Mouse (Mus musculus) lung, postnatal 0 days (tissue): ENCODE measurements around the gene Dnajb12. TPM values are rescaled to one million over a fixed set of nuclear protein-coding genes. Genes with fewer than 3 reads are reported as not detected.

Source experiments
- ATAC-seq: fragments of 200-750 bp; cut with Nextera tagmentation; 2 replicates; pipeline ENCODE4 v1.8.0; 2017; ENCODE audit warnings: moderate library complexity
- DNase-seq: peaks from one replicate; pipeline ENCODE4 v3.0.0-alpha.2; 2016; ENCODE audit warnings: low spot score
- H3K27ac ChIP-seq: fragments of 300-500 bp; sonication (generic); 2 replicates; pipeline ENCODE4 v1.5.1; 2014; ENCODE audit warnings: antibody characterized with exemption, mild to moderate bottlenecking, low read length, mixed read lengths
- H3K27me3 ChIP-seq: fragments of 300-500 bp; sonication (generic); replicated peaks from 2 replicates; pipeline ENCODE4 v1.6.1; 2014; ENCODE audit warnings: low read length, mixed read lengths; ENCODE audit not compliant: insufficient read depth
- H3K36me3 ChIP-seq: fragments of 300-500 bp; sonication (generic); 2 replicates; pipeline ENCODE4 v1.6.1; 2014; ENCODE audit warnings: low read length, mixed read lengths; ENCODE audit not compliant: insufficient read depth
- H3K4me1 ChIP-seq: fragments of 300-500 bp; sonication (generic); 2 replicates; pipeline ENCODE4 v1.6.1; 2014; ENCODE audit warnings: antibody characterized with exemption, low read depth, low read length, mixed read lengths; ENCODE audit not compliant: insufficient read depth
- H3K4me2 ChIP-seq: fragments of 300-500 bp; sonication (generic); replicated peaks from 2 replicates; pipeline ENCODE4 v1.6.1; 2014; ENCODE audit warnings: low read depth, mild to moderate bottlenecking, low read length, moderate library complexity, mixed read lengths
- H3K4me3 ChIP-seq: fragments of 300-500 bp; sonication (generic); 2 replicates; pipeline ENCODE4 v1.5.1; 2014; ENCODE audit warnings: low read depth, low read length
- H3K9ac ChIP-seq: fragments of 300-500 bp; sonication (generic); replicated peaks from 2 replicates; pipeline ENCODE4 v1.6.1; 2014; ENCODE audit warnings: low read depth, mild to moderate bottlenecking
- H3K9me3 ChIP-seq: fragments of 300-500 bp; sonication (generic); 2 replicates; pipeline ENCODE4 v1.6.1; 2016; ENCODE audit warnings: low read length, mixed read lengths
- CTCF ChIP-seq: IDR thresholded peaks from 2 replicates; pipeline ENCODE4 v1.5.1; 2016; ENCODE audit warnings: antibody characterized with exemption, mild to moderate bottlenecking
- EP300 ChIP-seq: IDR thresholded peaks from 2 replicates; pipeline ENCODE4 v1.6.1; 2016; ENCODE audit warnings: antibody characterized with exemption, mild to moderate bottlenecking, control low read depth
- WGBS: fragments of 180-500 bp; shearing (Covaris S2); extraction: QIAGEN DNeasy Blood & Tissue Kit; methylation state at CpG from one replicate; pipeline ENCODE4 v1.1.7; 2014; 5-methylcytosine and 5-hydroxymethylcytosine counted together
- polyA plus RNA-seq: library from polyadenylated mRNA; unstranded; fragments of >200 nt; fragmentation: Nextera tagmentation; extraction: Ambion mirVana; gene quantifications from 2 replicates; pipeline ENCODE4 v1.2.1, GENCODE M21; 2015

Dnajb12 gene
- polyA plus RNA-seq, 1 experiment from 2014 or later = 24.4 TPM

GRCm38 (mm10) chr10:59889953-59890751 is 10.8 kb downstream of the Dnajb12 start:
- H3K27ac ChIP-seq = no peak overlapping the region
- H3K4me1 ChIP-seq = no peaks in the 10 kb centered on the region
- WGBS = 76% methylated on average over 15 of the region's 15 CpGs
- DNase-seq (no peak), ATAC-seq (no peak)
- H3K4me3 ChIP-seq = no peak overlapping the region
- H3K4me2 ChIP-seq = no peak overlapping the region
- no peak for TF ChIP-seq EP300
- TF ChIP-seq CTCF = no peak
- H3K36me3 ChIP-seq = peaks cover 22% of the 10 kb centered on the region
- H3K27me3 ChIP-seq = no peaks in the 10 kb centered on the region
- H3K9me3 ChIP-seq = no peaks in the 10 kb centered on the region
- no peak overlapping the region for H3K9ac ChIP-seq

- Histone ChIP-seq H3K27me3 (no peaks in the 10 kb centered on the region), H3K4me2 (no peak overlapping the region), H3K9me3 (no peaks in the 10 kb centered on the region), H3K27ac (no peak overlapping the region), H3K4me3 (no peak overlapping the region), H3K36me3 (peaks cover 38% of the 10 kb centered on the region), H3K4me1 (no peaks in the 10 kb centered on the region; the same call in 1 of the 2 replicates), H3K9ac (no peak overlapping the region)
- DNase-seq = peak; percentile 78
- peak; percentile 26; the same call in 1 of the 2 replicates for ATAC-seq
- no peak for TF ChIP-seq EP300
- peak; percentile 98 for TF ChIP-seq CTCF
- WGBS = 45% methylated on average over 6 of the region's 6 CpGs
Observed at GRCm38 (mm10) chr10:59892977-59893376, 13.6 kb downstream of the Dnajb12 start.

- H3K9ac ChIP-seq = no peak overlapping the region
- 77% methylated on average over 25 of the region's 25 CpGs for WGBS
- ATAC-seq (peak; percentile 27), DNase-seq (peak; percentile 89)
- peaks cover 38% of the 10 kb centered on the region for H3K36me3 ChIP-seq
- H3K4me3 ChIP-seq = no peak overlapping the region
- H3K4me2 ChIP-seq = no peak overlapping the region
- peaks cover 7% of the 10 kb centered on the region for H3K4me1 ChIP-seq
- H3K9me3 ChIP-seq = no peaks in the 10 kb centered on the region
- H3K27me3 ChIP-seq = no peaks in the 10 kb centered on the region
- no peak overlapping the region for H3K27ac ChIP-seq
- no peak for TF ChIP-seq EP300
- TF ChIP-seq CTCF = peak; percentile 98
Observed at GRCm38 (mm10) chr10:59894251-59895160, 15.2 kb downstream of the Dnajb12 start.

- no peak overlapping the region for H3K27ac ChIP-seq
- TF ChIP-seq CTCF (no peak), EP300 (no peak)
- H3K4me3 ChIP-seq = no peak overlapping the region
- 95% methylated on average over 17 of the region's 17 CpGs for WGBS
- H3K4me1 ChIP-seq = peaks cover 16% of the 10 kb centered on the region
- H3K27me3 ChIP-seq = no peaks in the 10 kb centered on the region
- no peak overlapping the region for H3K9ac ChIP-seq
- ATAC-seq (no peak), DNase-seq (no peak)
- no peaks in the 10 kb centered on the region for H3K9me3 ChIP-seq
- H3K36me3 ChIP-seq = peaks cover 38% of the 10 kb centered on the region
- no peak overlapping the region for H3K4me2 ChIP-seq
Observed at GRCm38 (mm10) chr10:59895460-59896186, 16.3 kb downstream of the Dnajb12 start.

GRCm38 (mm10) chr10:59896211-59896610 is 16.9 kb downstream of the Dnajb12 start:
- TF ChIP-seq EP300 (no peak), CTCF (no peak)
- 90% methylated on average over 4 of the region's 4 CpGs for WGBS
- Histone ChIP-seq H3K27ac (no peak overlapping the region), H3K4me1 (peaks cover 16% of the 10 kb centered on the region), H3K9me3 (no peaks in the 10 kb centered on the region), H3K4me3 (no peak overlapping the region), H3K4me2 (no peak overlapping the region), H3K27me3 (no peaks in the 10 kb centered on the region), H3K9ac (no peak overlapping the region), H3K36me3 (peaks cover 38% of the 10 kb centered on the region)
- ATAC-seq (no peak), DNase-seq (no peak)
